ENCODE assay signal across 15 mouse cellular contexts in the genomic region with DNA sequence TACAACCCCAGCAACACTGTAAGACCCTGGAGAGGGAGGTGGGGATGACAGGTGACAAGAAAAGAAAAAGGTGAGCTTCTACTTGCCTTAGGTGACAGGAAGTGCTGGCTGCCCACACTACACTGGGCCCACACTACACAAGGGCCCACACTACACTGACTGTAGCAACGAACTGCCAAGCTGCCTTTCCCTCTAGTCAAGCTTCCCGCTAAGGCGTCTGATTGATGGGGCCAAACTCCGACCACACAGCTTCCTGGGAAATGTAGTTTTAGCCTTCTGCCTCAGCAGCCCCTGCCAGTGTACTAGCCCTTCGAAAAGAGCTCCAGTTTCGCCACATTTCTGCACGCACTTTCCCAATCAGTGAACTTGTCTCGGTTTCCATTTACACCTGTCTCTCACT. TPM values are rescaled to one million over a fixed set of nuclear protein-coding genes. Genes with fewer than 3 reads are reported as not detected.
A peak's percentile ranks its signal among the peaks of the same experiment; 100 is the strongest.
DNase-seq lines count a peak whose midpoint lies in the region; ATAC-seq lines count a peak whose summit lies in the region.
"Had no signal": no experiment of that assay in that cellular context is flagged by ENCODE, and none has a peak within 500 bp of the region (broad histone marks: within the 10 kb centered on the region; RNA-seq: fewer than 3 reads in every experiment).

No protein-coding gene starts in this region.

- no peaks in the 10 kb centered on the region for H3K9me3 ChIP-seq in embryonic facial prominence, embryonic 13.5 days
- H3K9me3 ChIP-seq in hindbrain, embryonic 15.5 days = no peaks in the 10 kb centered on the region
- no peaks in the 10 kb centered on the region for H3K9me3 ChIP-seq in neural tube, embryonic 14.5 days (ENCODE audit: control insufficient read depth, low read length)
- H3K9me3 ChIP-seq: G1E; heart, embryonic 10.5 days had no signal

- H3K4me1 ChIP-seq in embryonic facial prominence, embryonic 13.5 days = peaks cover 8% of the 10 kb centered on the region
- peaks cover 21% of the 10 kb centered on the region for H3K4me1 ChIP-seq in hindbrain, embryonic 15.5 days (replicated peaks)
- H3K4me1 ChIP-seq in neural tube, embryonic 14.5 days (ENCODE audit: control insufficient read depth, insufficient read depth, low read length) = peaks cover 9% of the 10 kb centered on the region

- no peak overlapping the region for H3K4me2 ChIP-seq in embryonic facial prominence, embryonic 13.5 days
- no peak overlapping the region for H3K4me2 ChIP-seq in hindbrain, embryonic 15.5 days
- H3K4me2 ChIP-seq in neural tube, embryonic 14.5 days (ENCODE audit: low read depth, low read length) = no peak overlapping the region

- ATAC-seq in embryonic facial prominence, embryonic 13.5 days (ENCODE audit: insufficient number of reproducible peaks, insufficient read depth, low FRiP score, low TSS enrichment, low read depth) = 0 out of 2 replicates have a peak, but pooled peaks have one; percentile 15
- ATAC-seq in hindbrain, embryonic 15.5 days (ENCODE audit: low FRiP score, low read depth) = peak; percentile 50
- peak; percentile 65 for ATAC-seq in neural tube, embryonic 14.5 days (ENCODE audit: low read depth)
- ATAC-seq: liver, postnatal 0 days had no signal

- H3K9ac ChIP-seq in embryonic facial prominence, embryonic 13.5 days = no peak overlapping the region
- no peak overlapping the region for H3K9ac ChIP-seq in hindbrain, embryonic 15.5 days
- no peak overlapping the region for H3K9ac ChIP-seq in neural tube, embryonic 14.5 days (replicated peaks; ENCODE audit: low read depth, low read length)
- H3K9ac ChIP-seq: liver, postnatal 0 days had no signal

- H3K36me3 ChIP-seq in embryonic facial prominence, embryonic 13.5 days = no peaks in the 10 kb centered on the region
- no peaks in the 10 kb centered on the region for H3K36me3 ChIP-seq in hindbrain, embryonic 15.5 days
- H3K36me3 ChIP-seq in neural tube, embryonic 14.5 days (ENCODE audit: control insufficient read depth, insufficient read depth, low read length) = no peaks in the 10 kb centered on the region
- H3K36me3 ChIP-seq: G1E; heart, embryonic 10.5 days had no signal

- peaks cover 56% of the 10 kb centered on the region for H3K27me3 ChIP-seq in embryonic facial prominence, embryonic 13.5 days
- no peaks in the 10 kb centered on the region for H3K27me3 ChIP-seq in hindbrain, embryonic 15.5 days
- no peaks in the 10 kb centered on the region for H3K27me3 ChIP-seq in neural tube, embryonic 14.5 days (ENCODE audit: control insufficient read depth, insufficient read depth, low read length)

- no peak overlapping the region for H3K27ac ChIP-seq in embryonic facial prominence, embryonic 13.5 days
- 0 out of 2 replicates have a peak overlapping the region, but pooled peaks have one; percentile 17 for H3K27ac ChIP-seq in hindbrain, embryonic 15.5 days (replicated peaks)
- no peak overlapping the region for H3K27ac ChIP-seq in neural tube, embryonic 14.5 days (ENCODE audit: low read depth, low read length)
- H3K27ac ChIP-seq: heart, embryonic 10.5 days had no signal

- no peak overlapping the region for H3K4me3 ChIP-seq in embryonic facial prominence, embryonic 13.5 days
- no peak overlapping the region for H3K4me3 ChIP-seq in hindbrain, embryonic 15.5 days
- H3K4me3 ChIP-seq in neural tube, embryonic 14.5 days (ENCODE audit: low read depth, low read length) = no peak overlapping the region
- H3K4me3 ChIP-seq: heart, embryonic 10.5 days had no signal

- peak; percentile 28 for DNase-seq in lung, postnatal 10 days
- DNase-seq in lung, postnatal 14 days = no peak
- DNase-seq in urinary bladder, postnatal 4 days (ENCODE audit: low spot score in 2 of 2) = no peak
- DNase-seq in urinary bladder, postnatal 10 days (ENCODE audit: low spot score) = no peak
- DNase-seq: left cerebral cortex, postnatal 4 days; liver, postnatal 0 days; right cerebral cortex, adult 18-20 months had no signal

- WGBS in embryonic facial prominence, embryonic 13.5 days = 10% methylated on average over 8 of the region's 8 CpGs
- 6% methylated on average over 8 of the region's 8 CpGs for WGBS in hindbrain, embryonic 15.5 days
- 10% methylated on average over 8 of the region's 8 CpGs for WGBS in neural tube, embryonic 14.5 days

RNA-seq across cellular contexts. Expression of a gene that starts 19.6 kb away (rescaled TPM):
- polyA plus RNA-seq in embryonic facial prominence, embryonic 13.5 days (2015; fragmentation: Nextera tagmentation; extraction: Ambion mirVana) = not detected in 2 replicates
- polyA plus RNA-seq in hindbrain, embryonic 15.5 days (2015; fragmentation: Nextera tagmentation; extraction: Ambion mirVana) = 0.53 and 0.83 TPM in 2 replicates
- 0.84 and 1.1 TPM in 2 replicates for polyA plus RNA-seq in neural tube, embryonic 14.5 days (2014; fragmentation: Nextera tagmentation; extraction: Ambion mirVana)
- polyA plus RNA-seq: G1E; heart, embryonic 10.5 days; intestine, embryonic 14.5 days; liver, postnatal 0 days; stomach, embryonic 14.5 days; urinary bladder, adult 2 months had no signal

RNA-seq across cellular contexts. Expression of a gene that starts 23.4 kb away (rescaled TPM):
- 6.0 and 6.7 TPM in 2 replicates for polyA plus RNA-seq in embryonic facial prominence, embryonic 13.5 days (2015; fragmentation: Nextera tagmentation; extraction: Ambion mirVana)
- polyA plus RNA-seq in hindbrain, embryonic 15.5 days (2015; fragmentation: Nextera tagmentation; extraction: Ambion mirVana) = 6.9 and 7.2 TPM in 2 replicates
- polyA plus RNA-seq in neural tube, embryonic 14.5 days (2014; fragmentation: Nextera tagmentation; extraction: Ambion mirVana) = 6.0 and 6.9 TPM in 2 replicates

RNA-seq across cellular contexts. Expression of a gene that starts 36.2 kb away (rescaled TPM):
- polyA plus RNA-seq in embryonic facial prominence, embryonic 13.5 days (2015; fragmentation: Nextera tagmentation; extraction: Ambion mirVana) = 30.1 and 33.2 TPM in 2 replicates
- polyA plus RNA-seq in hindbrain, embryonic 15.5 days (2015; fragmentation: Nextera tagmentation; extraction: Ambion mirVana) = 31.6 and 35.2 TPM in 2 replicates
- 29.7 and 30.3 TPM in 2 replicates for polyA plus RNA-seq in neural tube, embryonic 14.5 days (2014; fragmentation: Nextera tagmentation; extraction: Ambion mirVana)

RNA-seq across cellular contexts. Expression of a gene that starts 41.9 kb away (rescaled TPM):
- 0.62 and 0.65 TPM in 2 replicates for polyA plus RNA-seq in embryonic facial prominence, embryonic 13.5 days (2015; fragmentation: Nextera tagmentation; extraction: Ambion mirVana)
- polyA plus RNA-seq in hindbrain, embryonic 15.5 days (2015; fragmentation: Nextera tagmentation; extraction: Ambion mirVana) = 12.5 and 13.0 TPM in 2 replicates
- 17.1 and 18.4 TPM in 2 replicates for polyA plus RNA-seq in neural tube, embryonic 14.5 days (2014; fragmentation: Nextera tagmentation; extraction: Ambion mirVana)
- polyA plus RNA-seq: G1E had no signal

RNA-seq across cellular contexts. Expression of a gene that starts 55.7 kb away (rescaled TPM):
- polyA plus RNA-seq in embryonic facial prominence, embryonic 13.5 days (2015; fragmentation: Nextera tagmentation; extraction: Ambion mirVana) = 0.62 and 1.8 TPM in 2 replicates
- polyA plus RNA-seq in hindbrain, embryonic 15.5 days (2015; fragmentation: Nextera tagmentation; extraction: Ambion mirVana) = 0.08 TPM in 1 of 2 replicates, not detected in the other
- not detected in 2 replicates for polyA plus RNA-seq in neural tube, embryonic 14.5 days (2014; fragmentation: Nextera tagmentation; extraction: Ambion mirVana)
- polyA plus RNA-seq: G1E; urinary bladder, adult 2 months had no signal

Comparison
In these comparisons a context has a peak if more than half of its experiments do, and no peak if none do; other contexts are left out.
1. ATAC-seq: peak in every context shown above with its lines; median percentile 65 in neural tube, embryonic 14.5 days; 50 in hindbrain, embryonic 15.5 days; 15 in embryonic facial prominence, embryonic 13.5 days.